Mouse (Mus musculus): ENCODE measurements around the gene Lcp2.

Lcp2 gene

DNA sequence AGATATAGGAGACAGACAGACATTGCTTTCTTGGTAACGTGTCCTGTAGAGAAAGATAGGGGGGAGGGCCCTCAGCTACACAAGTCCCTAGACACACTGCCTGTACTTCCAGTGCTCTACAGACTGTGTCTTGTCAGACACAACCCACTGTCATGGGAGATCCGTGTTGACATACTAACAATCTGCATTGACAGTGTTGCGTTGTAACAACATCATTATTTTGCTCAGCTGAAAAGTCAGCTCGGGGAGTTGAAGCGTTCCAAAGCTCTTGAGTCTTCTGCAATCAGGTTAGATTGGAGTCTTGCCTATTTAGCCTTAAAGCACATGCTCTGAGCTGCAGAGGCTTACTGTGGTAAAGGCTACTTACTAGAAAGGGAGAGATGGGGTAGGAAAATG, 820 bp downstream of the Lcp2 start:
- no peak for DNase-seq (ENCODE audit: low spot score)

DNA sequence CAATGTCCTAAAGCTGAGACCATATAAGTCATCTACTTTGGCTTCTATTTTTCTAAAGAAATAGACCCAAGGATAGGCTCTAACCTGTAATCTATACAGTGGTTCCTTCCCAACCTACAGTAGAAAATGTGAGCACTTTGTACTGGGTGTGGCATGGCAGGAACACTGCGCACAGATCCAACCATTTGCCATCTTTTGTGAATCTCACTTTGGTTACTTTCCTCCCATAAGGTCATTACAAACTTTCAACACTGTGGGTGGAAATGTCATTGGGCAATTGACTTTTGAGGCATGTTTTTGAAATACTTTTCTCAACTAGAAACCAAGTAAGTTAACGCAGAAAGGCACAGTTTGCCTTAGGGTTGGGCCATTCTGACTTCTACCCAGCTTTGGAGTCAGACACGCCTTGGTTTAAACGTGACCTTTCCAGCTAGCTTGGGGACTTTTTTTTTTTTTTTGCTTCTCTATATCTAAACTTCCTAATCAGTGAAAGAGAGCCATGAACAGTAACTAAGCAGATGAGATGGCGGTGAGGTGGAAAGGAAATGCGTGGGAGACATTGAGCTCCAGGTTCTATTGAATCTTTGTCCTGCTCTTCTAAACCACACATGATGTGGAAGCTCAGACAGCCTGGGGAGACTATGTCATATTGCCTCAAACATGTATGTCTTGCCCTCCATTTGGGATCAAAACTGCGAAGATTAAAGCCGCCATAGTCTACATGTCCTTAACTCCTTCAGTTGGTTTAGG, 1.8 kb downstream of the Lcp2 start:
- no peak for DNase-seq (ENCODE audit: low spot score)

DNA sequence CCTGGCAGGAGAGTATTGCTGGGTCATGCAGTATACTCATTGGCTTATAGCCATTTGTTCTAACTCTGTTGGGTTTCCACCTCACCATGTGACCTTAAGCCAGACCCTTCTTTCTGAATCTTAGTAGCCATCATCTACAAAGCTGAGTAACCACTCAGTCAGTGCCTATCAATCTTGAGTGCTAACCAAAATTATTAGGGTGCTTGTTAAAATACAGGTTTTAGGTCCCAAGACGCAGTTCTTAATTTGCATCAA, 2.3 kb downstream of the Lcp2 start:
- DNase-seq (ENCODE audit: low spot score) = no peak

DNA sequence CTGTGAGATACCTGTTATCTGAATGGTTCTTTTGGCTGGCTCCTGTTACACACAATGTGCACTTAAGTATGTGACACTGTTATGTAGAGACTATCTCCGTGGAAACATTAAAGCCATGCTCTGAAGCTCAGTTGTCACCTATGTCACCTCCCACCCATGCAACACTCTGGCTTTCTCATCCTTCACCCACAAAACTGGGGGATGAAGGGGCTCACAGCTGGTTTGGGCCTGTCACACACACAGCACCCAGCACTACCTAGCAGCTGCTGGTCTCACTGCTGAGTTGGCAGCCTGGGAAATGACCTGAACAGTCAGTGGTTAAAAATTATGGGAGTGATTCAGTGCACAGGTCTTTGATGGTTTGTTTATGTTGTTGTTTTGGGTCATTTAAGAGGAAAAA, 3.3 kb downstream of the Lcp2 start:
- no peak for DNase-seq (ENCODE audit: low spot score)

DNA sequence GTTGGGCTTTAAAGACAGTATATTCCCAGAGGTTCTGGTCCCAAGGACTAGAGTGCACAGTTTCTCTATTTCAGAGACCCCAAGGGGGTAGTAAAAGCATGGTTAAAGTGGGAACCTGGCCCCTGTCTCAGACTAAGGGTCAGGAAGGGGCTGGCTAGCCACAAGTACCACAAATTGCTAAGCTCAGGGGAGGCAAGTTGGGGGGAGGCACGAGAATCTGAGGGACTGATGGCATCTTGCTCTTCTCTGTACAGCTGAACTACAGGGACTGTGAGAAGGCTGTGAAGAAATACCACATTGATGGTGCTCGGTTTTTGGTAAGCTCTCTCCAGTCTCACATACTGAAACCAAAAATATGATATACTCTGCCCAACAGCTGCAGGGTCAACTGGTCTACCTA, 3.9 kb downstream of the Lcp2 start:
- DNase-seq (ENCODE audit: low spot score) = no peak

DNA sequence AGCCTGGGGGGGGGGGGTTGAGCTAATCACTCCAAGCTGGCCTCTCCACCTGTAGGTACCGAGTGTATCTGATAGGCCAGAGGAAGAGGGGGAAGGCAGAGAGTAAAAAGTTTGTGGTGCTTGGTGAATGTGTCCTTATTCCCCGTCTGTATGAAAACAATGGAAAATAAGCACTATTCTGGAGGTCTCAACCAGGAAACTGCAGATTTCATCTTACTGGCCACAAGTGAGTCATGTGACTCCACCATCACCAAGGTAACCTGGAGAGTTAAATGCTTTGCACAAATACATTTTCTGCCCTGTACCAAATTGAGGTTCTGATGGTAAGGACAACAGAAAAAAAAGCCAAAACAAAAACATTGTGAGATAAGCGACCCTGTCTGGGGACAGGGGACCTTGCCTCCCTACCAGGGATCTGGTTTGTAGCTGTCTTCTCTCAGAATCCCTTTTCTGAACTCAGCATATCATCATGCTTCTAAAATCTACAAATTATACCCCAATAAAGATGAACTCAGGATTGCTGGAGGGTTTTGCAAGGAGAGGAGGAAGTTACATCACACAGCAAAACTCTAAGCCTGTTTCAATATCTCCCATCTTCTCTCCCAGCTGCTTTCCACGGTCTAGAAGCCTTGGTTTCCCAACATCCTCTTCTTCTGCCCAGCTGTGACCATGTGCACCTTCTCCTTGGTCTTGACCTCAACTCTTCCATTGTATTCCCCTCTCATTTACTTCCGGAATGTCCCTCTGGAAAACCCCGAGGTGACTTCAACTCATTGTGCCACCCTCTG, 6.5 kb downstream of the Lcp2 start:
- no peak for DNase-seq (ENCODE audit: low spot score)

DNA sequence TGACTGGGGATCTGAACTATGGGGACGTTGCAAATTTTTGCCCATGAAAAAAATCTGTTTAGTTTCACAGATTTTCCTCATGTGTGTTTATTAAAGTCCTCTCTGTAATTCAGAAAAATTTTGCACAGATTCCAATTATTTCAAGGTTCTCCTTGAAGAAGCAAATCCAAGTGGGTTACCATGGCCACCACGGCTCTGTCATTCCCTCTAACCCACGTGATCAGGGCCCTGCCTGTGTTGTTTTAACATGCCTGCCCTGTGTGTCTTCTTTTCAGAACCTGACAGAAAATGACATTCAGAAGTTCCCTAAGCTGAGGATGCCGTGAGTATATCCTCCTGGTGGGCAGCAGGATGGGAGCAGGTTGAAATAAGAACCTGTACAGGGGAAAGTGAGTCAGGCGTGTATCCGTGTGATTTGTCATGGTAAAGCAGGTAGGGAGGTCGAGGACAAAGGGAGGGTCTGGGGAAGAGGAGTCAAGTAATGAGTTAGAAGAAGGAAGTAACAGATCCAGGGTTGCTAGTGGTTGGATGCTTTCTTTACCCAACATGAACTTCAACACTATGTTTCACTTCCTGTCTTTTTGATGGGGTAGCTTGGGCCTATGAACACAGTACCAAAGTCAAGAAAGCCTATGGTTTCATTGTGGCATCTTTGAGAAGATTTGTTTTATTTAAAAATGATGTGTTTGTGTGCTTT, 7.5 kb downstream of the Lcp2 start:
- DNase-seq (ENCODE audit: low spot score) = no peak

DNA sequence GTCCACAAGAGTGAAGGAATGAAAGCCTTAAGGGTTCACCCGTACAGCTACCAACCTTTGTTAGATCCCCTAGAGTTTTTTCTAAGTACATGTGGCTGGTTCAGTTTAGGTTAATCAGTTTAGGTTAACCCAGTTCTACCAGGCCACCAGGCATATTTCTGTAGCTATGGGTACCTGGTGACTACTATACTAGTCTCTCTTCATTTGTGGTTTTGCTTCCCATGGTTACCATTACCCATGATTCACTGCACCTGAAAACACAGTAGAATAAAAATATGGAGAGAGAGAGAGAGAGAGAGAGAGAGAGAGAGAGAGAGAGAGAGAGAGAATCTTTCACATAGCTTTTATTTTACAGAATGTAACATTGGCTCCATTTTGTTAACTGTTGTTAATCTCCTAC, 10.0 kb downstream of the Lcp2 start:
- DNase-seq (ENCODE audit: low spot score) = no peak

DNA sequence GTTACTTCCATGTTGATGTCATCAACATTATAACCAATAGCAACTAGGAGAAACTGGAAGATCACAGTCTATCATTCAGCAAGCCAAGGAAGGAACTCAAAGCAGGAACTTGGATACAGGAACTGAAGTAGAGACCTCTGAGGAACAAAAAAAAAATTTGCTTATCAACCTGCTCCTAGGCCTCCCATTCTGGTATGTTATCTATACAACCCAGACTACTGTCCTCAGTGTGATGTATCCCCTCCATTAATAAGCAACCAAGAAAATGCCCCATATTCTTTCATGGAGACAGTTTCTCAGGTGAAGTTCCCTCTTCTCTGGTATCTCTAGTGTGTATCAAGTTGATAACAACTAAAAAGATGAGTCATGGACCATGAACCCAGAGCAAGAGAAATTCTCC, 11.6 kb downstream of the Lcp2 start:
- DNase-seq (ENCODE audit: low spot score) = no peak

DNA sequence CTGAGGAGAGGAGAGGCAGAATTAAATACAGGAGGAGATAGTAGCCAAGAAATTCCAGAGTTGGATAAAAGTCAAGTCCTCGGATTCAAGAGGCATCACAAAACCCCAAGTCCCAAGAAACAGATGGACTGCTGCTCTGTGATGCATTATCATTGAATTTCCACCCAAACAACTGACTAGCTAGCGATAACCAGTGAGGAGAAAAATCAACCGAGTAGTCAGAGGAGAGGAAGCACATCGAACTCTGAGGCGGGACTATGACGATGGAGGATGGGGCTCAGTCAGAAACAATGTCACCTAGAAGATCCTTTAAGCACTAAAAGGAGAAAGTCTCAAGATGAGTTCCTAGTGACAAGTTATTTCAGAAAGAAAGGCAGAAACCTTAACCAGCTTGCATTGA, 12.2 kb downstream of the Lcp2 start:
- DNase-seq (ENCODE audit: low spot score) = no peak

DNA sequence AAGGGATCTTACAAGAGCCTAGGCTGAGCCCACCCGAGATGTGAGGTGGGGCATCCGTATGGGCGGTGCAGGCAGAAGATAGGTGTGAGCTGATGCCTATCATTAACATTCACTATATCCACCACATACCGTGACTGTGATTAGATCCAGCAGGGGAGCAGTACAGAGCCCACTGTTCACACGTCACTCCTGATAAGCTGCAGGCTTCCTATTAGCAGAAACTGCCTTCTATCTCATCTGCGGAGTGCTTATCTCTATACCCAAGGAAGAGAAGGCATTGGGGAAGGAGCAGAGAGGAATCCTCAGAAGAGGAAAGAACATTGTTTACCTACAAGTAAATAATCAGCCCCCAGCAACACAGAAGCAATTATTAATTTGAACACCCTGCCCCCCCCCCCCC, 15.0 kb downstream of the Lcp2 start:
- no peak for DNase-seq (ENCODE audit: low spot score)

DNA sequence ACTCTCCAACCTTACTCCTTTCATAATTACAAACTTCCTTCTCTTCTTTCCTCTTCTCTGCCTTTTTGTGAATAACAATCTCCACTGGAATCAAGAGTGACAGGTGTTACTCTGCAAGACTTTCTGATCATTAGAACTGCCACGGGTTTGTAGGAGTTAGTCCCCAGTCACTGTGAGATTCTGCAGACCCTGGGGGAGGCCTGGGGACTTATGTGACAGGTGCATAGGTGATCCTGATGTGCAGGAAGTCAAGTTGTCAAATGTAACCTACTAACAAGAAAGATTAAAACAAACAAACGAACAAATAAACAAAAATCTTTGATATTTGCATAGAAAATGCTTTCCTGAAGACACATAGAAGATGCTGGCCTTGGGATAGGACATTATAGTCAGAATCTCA, 16.5 kb downstream of the Lcp2 start:
- no peak for DNase-seq (ENCODE audit: low spot score)

DNA sequence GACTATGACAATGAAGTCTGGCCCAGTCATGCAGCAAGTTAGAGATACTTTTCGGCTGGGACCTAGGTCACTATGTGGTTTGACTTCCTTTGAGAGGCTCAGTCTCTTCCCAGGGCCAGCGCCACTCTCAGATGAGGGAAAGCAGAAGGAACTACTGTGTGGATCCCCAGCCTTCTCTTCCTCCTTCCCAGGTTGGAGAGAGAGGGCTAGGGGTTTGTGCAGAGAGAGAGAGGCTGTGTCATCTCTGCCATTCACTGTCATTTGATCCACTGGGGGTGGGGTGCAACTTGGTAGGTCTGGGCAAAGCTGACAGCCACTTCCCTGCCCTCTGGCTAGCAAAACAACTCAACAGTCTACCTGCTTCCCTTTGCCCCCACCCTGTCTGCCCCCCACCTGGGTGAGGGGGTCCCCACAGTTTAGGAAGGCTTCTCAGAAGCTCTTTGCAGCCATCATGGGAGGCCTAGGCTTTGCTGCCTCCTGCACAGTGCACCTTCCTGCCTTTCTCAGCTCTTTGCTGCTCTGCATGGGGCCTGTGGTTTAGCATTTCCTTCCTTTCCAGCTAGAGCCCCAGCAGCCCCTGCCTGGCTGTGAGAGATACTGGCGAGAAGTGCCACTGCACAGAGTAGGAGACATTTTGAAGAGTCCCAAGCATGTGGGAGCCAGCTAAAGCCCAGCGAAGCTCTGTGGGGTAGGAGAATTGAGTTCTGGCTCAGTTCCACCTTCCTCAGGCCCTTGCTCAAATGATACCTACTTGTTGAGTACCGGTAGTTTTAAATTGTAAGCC, 17.2 kb downstream of the Lcp2 start:
- DNase-seq (ENCODE audit: low spot score) = no peak

DNA sequence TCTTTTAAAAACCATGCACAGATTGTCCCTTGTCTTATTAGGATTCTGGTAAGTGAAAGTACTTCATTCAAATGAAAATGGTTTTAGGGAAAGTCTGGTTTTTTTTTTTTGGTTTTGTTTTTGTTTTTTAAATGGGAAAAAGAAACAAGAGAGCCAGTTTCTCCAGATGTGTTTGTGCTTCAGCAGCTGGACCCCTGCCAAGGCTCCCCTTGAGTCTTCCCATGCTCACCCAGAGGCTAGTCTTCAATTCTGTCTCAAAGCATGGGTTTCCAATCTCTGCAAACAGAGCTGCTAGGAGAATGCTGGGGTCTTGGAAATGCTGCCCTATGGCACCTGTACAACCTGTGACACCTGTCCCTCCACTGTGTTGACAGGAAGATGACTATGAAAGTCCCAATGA, 23.9 kb downstream of the Lcp2 start:
- DNase-seq (ENCODE audit: low spot score) = no peak

DNA sequence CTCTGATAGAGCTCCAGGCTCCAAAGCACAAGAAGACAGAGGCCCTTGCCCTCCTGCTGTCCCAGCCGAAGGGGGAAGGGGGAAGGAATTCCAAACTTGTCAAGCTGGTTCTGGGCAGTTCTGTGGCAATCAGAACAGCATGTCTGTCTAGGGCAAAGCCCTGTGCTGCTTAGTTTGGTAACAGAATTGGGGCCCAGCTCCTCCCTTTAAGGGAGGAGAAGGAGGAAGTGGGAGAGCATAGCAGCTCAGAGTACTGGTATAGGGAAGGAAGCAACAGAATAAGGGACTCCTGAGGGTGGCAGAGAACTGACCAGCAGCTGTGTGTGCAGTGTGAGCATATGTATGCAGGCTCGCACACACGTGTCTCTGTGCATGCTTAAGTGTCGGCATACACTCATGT, 25.6 kb downstream of the Lcp2 start:
- DNase-seq (ENCODE audit: low spot score) = no peak

DNA sequence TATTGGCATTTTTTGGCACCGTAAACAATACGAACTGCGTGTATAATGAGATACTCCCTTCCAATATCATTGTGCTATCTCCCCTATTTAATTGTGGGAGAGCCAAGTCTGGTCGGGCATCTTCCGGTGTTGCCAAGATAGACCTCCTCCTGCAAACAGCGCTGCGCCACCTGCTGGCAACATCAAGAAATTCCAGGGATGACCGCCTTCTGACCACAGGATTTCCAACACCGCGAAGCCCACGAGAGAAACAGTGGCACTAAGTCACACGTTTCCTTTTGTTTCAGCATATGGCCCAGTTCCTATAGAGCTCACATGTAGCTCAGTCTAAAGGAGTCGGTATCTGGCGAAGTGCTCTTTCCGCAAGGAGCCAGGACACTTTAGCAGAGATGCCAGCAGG, 27.1 kb downstream of the Lcp2 start:
- DNase-seq (ENCODE audit: low spot score) = no peak

DNA sequence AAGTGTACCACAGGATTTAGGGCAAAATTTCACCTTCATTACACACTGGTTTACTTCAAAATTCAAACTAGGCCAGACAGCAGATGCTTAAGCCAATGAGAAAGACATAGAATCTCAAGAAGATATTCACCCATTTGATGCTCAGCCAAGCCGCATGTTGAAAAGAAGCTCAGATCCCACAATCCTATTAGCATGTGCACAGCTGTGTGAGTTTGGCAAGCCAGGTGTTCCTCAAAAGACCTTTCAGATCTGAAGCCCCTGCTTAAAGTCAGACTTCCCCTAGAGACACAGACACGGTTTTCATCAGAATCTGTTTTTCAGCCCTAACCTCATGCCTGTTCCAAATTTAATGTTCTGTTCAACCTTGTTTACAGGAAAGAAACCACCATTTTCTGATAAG, 31.1 kb downstream of the Lcp2 start:
- DNase-seq (ENCODE audit: low spot score) = no peak

DNA sequence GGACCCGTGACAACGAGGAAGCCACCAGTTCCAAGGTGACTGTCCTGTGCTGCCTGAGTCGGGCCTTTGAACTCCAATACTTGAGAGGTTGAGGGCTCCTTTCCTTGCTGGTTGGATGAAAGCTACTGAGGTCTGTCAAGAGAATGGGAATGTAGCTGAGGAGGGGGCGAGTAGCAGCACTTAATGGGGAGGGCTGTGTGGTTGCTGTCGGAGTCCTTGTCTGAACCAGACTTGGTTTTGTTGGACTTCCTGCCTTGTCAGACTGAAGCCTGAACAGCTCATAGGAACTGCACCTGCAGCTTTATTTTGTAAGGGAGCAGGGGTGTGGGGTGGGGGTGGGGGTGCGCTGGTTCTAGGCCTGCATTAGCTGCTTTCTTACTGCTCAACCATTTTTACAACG, 31.9 kb downstream of the Lcp2 start:
- DNase-seq (ENCODE audit: low spot score) = no peak

DNA sequence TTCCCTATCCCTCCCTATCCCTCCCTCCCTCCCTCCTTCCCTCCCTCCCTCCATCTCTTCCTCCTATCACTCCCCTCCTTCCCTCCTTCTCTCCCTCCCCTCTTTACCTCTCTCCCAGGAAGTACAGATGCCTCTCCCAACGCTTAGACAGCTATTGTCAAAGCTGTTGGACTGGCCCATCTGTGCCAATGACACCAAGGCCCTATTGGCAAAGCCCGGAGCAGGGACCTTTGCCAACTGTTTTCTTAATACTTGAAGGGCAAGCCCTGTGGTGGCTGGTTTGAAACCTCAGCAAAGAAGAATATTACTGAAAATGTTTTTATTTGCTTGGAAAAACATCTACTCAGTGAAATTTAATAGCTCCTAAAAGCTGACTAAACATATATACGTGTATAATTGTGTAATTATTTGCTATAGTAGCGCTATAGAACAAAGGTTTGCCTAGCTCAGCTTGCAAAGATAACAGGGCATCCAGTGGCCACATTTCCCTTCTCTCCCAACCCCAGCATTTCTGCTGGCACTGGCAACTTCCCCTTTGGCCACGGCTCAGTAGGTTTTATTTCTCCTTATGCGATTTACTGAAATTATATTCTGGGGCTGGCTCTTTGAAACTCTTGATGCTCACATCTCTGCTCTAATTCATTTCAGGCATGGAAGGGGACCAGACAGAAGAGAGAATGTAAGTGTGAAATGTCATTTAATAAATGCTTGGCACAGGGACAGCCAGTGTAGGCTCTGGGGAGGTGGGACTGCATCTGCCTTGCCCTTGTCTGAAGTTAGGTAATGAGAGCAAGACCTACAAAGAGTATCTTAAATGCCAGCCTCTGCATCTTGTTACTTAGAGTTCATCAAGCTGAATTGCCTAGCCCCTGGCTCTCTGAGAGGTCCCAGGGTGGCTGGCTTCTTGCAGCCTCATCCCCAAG, 33.1 kb downstream of the Lcp2 start:
- no peak for DNase-seq (ENCODE audit: low spot score)

DNA sequence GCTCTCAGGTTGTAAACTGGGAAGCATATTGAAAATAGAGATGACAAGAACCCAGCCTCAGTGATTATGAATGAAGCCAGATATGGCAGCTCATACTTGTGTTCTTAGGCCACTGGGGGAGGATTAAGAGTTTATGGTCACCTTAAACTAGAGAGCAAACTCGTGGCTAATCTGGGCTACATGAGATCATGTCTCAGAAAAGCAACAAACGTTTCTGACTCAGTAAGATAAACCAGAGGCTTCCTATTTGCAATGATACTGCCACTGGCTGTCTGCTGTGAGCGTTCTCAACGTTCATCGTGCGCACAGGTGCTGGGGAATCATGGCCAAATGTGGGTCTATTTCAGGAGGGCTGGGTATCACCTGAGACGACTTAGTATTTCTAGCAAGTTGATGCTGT, 37.1 kb downstream of the Lcp2 start:
- no peak for DNase-seq (ENCODE audit: low spot score)

DNA sequence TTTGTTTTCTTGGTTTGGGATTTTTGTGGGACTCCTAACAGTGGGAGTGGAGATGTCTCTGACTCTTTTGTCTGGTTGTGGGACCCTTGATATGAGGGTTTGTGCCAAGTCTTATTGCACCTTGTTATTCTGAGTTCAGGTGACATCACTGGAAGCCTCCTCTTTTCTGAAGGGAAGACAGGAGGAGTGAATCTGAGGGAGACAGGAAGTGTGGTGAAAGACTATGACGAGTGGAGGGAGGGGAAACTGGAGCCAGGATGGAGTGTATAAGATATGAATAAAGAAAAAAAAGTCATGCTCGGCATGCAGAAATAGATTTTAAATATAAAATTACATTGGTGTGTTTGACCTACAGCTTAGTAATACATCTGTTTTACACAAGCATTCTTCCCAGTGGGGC, 37.9 kb downstream of the Lcp2 start:
- DNase-seq (ENCODE audit: low spot score) = no peak
